Mouse (Mus musculus) CH12.LX (cell line): ENCODE measurements at regions not wholly inside any gene's neighbourhood (a gene's known extent, or its start where the extent isn't known, plus 50 kb on each side); places are given as distances from the start of the nearest gene placed in this dataset.

Source experiments
- DNase-seq: peaks from one replicate; pipeline ENCODE4 v3.0.0-alpha.2; 2013; ENCODE audit errors: extremely low read depth
- H3K27ac ChIP-seq: 2 replicates; pipeline ENCODE4 v1.5.1; 2012; ENCODE audit warnings: low read depth, mild to moderate bottlenecking, control low read depth, moderate library complexity; ENCODE audit not compliant: insufficient read depth
- H3K27me3 ChIP-seq: replicated peaks from 2 replicates; pipeline ENCODE3; 2012; ENCODE audit warnings: inconsistent platforms
- H3K36me3 ChIP-seq, 2 experiments: replicated peaks in 1 of 2; 2 replicates each; pipeline versions ENCODE3 to v1.6.1; 2012; ENCODE audit warnings: inconsistent platforms in 1 of 2, low read length in 1 of 2, mild to moderate bottlenecking in 1 of 2, mixed read lengths in 1 of 2, moderate library complexity in 1 of 2; ENCODE audit not compliant: control insufficient read depth in 1 of 2, insufficient read depth in 1 of 2
- H3K4me1 ChIP-seq, 2 experiments: 2 replicates each; pipeline ENCODE4 v1.6.1; 2012; ENCODE audit warnings: inconsistent platforms in 1 of 2, moderate library complexity in 1 of 2; ENCODE audit not compliant: insufficient read depth in 2 of 2, control insufficient read depth in 1 of 2
- H3K4me2 ChIP-seq: 2 replicates; pipeline ENCODE4 v1.6.1; 2012; ENCODE audit warnings: low read depth, mild to moderate bottlenecking, control low read depth; ENCODE audit not compliant: poor library complexity, insufficient read depth, severe bottlenecking
- H3K4me3 ChIP-seq, 3 experiments: fragments of 150-350 bp in 1 of 3; sonication (generic) in 1 of 3; replicated peaks in 1 of 3; 2 replicates each; pipeline versions ENCODE3 to v1.5.1; 2011 to 2012; ENCODE audit warnings: low read depth in 2 of 3, low read length in 2 of 3, mild to moderate bottlenecking in 2 of 3, moderate library complexity in 2 of 3, control low read depth in 1 of 3, improper control_type of control experiment in 1 of 3, inconsistent platforms in 1 of 3, mixed read lengths in 1 of 3; ENCODE audit not compliant: poor library complexity in 1 of 3
- H3K79me2 ChIP-seq: replicated peaks from 2 replicates; pipeline ENCODE4 v1.6.1; 2012; ENCODE audit warnings: mild to moderate bottlenecking, moderate library complexity; ENCODE audit not compliant: control insufficient read depth, poor library complexity, insufficient read depth, severe bottlenecking; ENCODE audit errors: extremely low read depth
- H3K9ac ChIP-seq: 2 replicates; pipeline ENCODE4 v1.6.1; 2012; ENCODE audit warnings: low read depth, mild to moderate bottlenecking, control low read depth, moderate library complexity; ENCODE audit not compliant: insufficient read depth
- H3K9me3 ChIP-seq: replicated peaks from 2 replicates; pipeline ENCODE3; 2012; ENCODE audit warnings: low read length, inconsistent platforms, mixed read lengths
- BHLHE40 ChIP-seq: IDR thresholded peaks from 2 replicates; pipeline ENCODE4 v1.6.1; 2011; ENCODE audit warnings: mild to moderate bottlenecking, low read depth, low read length, improper control_type of control experiment
- CHD1 ChIP-seq: IDR thresholded peaks from 2 replicates; pipeline ENCODE4 v1.6.1; 2012; ENCODE audit warnings: low read depth, low read length, improper control_type of control experiment, inconsistent platforms
- EP300 ChIP-seq: IDR thresholded peaks from 2 replicates; pipeline ENCODE4 v1.6.1; 2011; ENCODE audit warnings: low read length, improper control_type of control experiment
- ETS1 ChIP-seq: conservative IDR thresholded peaks from 2 replicates; pipeline ENCODE4 v1.6.1; 2012; ENCODE audit warnings: low read depth, mild to moderate bottlenecking, inconsistent platforms, low read length, improper control_type of control experiment, moderate library complexity
- HCFC1 ChIP-seq: IDR thresholded peaks from 2 replicates; pipeline ENCODE4 v1.6.1; 2012; ENCODE audit warnings: low read depth, mild to moderate bottlenecking, inconsistent platforms, low read length, improper control_type of control experiment
- IRF4 ChIP-seq: IDR thresholded peaks from 2 replicates; pipeline ENCODE4 v1.6.1; 2014; ENCODE audit warnings: low read depth, mild to moderate bottlenecking, inconsistent platforms, low read length, improper control_type of control experiment
- JUN ChIP-seq: IDR thresholded peaks from 2 replicates; pipeline ENCODE4 v1.6.1; 2011; ENCODE audit warnings: low read depth, mild to moderate bottlenecking, low read length, improper control_type of control experiment, moderate library complexity; ENCODE audit not compliant: insufficient read depth
- MAFK ChIP-seq: IDR thresholded peaks from 2 replicates; pipeline ENCODE4 v1.6.1; 2011; ENCODE audit warnings: low read length, improper control_type of control experiment; ENCODE audit not compliant: insufficient replicate concordance
- MAX ChIP-seq: IDR thresholded peaks from 2 replicates; pipeline ENCODE4 v1.6.1; 2011; ENCODE audit warnings: low read length, improper control_type of control experiment
- MAZ ChIP-seq: IDR thresholded peaks from 2 replicates; pipeline ENCODE4 v1.6.1; 2012; ENCODE audit warnings: low read depth, mild to moderate bottlenecking, inconsistent platforms, low read length, improper control_type of control experiment, moderate library complexity
- MYC ChIP-seq: IDR thresholded peaks from 2 replicates; pipeline ENCODE4 v1.6.1; 2011; ENCODE audit warnings: low read depth, mild to moderate bottlenecking, improper control_type of control experiment, low read length
- NELFE ChIP-seq: IDR thresholded peaks from 2 replicates; pipeline ENCODE4 v1.6.1; 2011; ENCODE audit warnings: low read depth, low read length, improper control_type of control experiment
- PAX5 ChIP-seq: IDR thresholded peaks from 2 replicates; pipeline ENCODE4 v1.6.1; 2012; ENCODE audit warnings: low read length, inconsistent platforms, mixed read lengths
- POLR2AphosphoS2 ChIP-seq: IDR thresholded peaks from 2 replicates; pipeline ENCODE4 v1.6.1; 2011; ENCODE audit warnings: low read depth, low read length, improper control_type of control experiment
- RCOR1 ChIP-seq: conservative IDR thresholded peaks from 2 replicates; pipeline ENCODE4 v1.6.1; 2012; ENCODE audit warnings: low read depth, mild to moderate bottlenecking, inconsistent platforms, low read length, improper control_type of control experiment
- SIN3A ChIP-seq: IDR thresholded peaks from 2 replicates; pipeline ENCODE4 v1.6.1; 2012; ENCODE audit warnings: low read length, improper control_type of control experiment, inconsistent platforms
- SMC3 ChIP-seq: IDR thresholded peaks from 2 replicates; pipeline ENCODE4 v1.6.1; 2011; ENCODE audit warnings: low read depth, low read length, improper control_type of control experiment
- UBTF ChIP-seq: IDR thresholded peaks from 2 replicates; pipeline ENCODE4 v1.6.1; 2012; ENCODE audit warnings: low read depth, mild to moderate bottlenecking, inconsistent platforms, low read length, improper control_type of control experiment, moderate library complexity
- ZC3H11A ChIP-seq: IDR thresholded peaks from 2 replicates; pipeline ENCODE4 v1.6.1; 2012; ENCODE audit warnings: low read depth, mild to moderate bottlenecking, inconsistent platforms, low read length, improper control_type of control experiment
- ZKSCAN1 ChIP-seq: IDR thresholded peaks from 2 replicates; pipeline ENCODE4 v1.6.1; 2012; ENCODE audit warnings: low read depth, inconsistent platforms, low read length, improper control_type of control experiment, borderline replicate concordance
- ZMIZ1 ChIP-seq: IDR thresholded peaks from 2 replicates; pipeline ENCODE4 v1.6.1; 2012; ENCODE audit warnings: low read depth, mild to moderate bottlenecking, inconsistent platforms, low read length, improper control_type of control experiment
- dilution Hi-C: fragments of 300-500 bp; cut with MboI; formaldehyde crosslinking; loops from 2 replicates; pipeline ENCODE4 v1.14.3; 2020; ENCODE audit warnings: low sequenced_read_pairs; ENCODE audit not compliant: extremely low pct_unique_long_range_greater_than_20kb, extremely low pct_ligation_motif_present
- in situ Hi-C: fragments of 300-500 bp; cut with MboI; formaldehyde crosslinking; loops from 3 replicates; pipeline ENCODE4 v1.14.3; 2019; ENCODE audit warnings: low sequenced_read_pairs, low pct_ligation_motif_present, low pct_unique_long_range_greater_than_20kb, mixed read lengths

- in situ Hi-C loops (no loop called here), dilution Hi-C loops (no loop called here)
- TF ChIP-seq ZMIZ1, result no peak
- no peak for TF ChIP-seq POLR2AphosphoS2
- no peak for TF ChIP-seq SMC3
- TF ChIP-seq ZC3H11A, result no peak
- TF ChIP-seq MAX, result no peak
- no peak for TF ChIP-seq MYC
- TF ChIP-seq JUN, result no peak
- no peak for TF ChIP-seq ETS1
- TF ChIP-seq IRF4, result no peak
- no peak for TF ChIP-seq BHLHE40
- TF ChIP-seq MAFK, result no peak
- no peak for TF ChIP-seq RCOR1
- TF ChIP-seq UBTF, result no peak
- TF ChIP-seq HCFC1, result no peak
- no peak for TF ChIP-seq ZKSCAN1
- no peaks in the 10 kb centered on the region for H3K79me2 ChIP-seq
- no peak overlapping the region for H3K9ac ChIP-seq
- no peak overlapping the region for H3K27ac ChIP-seq
- no peaks in the 10 kb centered on the region for H3K36me3 ChIP-seq
- H3K4me3 ChIP-seq, result no peak overlapping the region
- no peaks in the 10 kb centered on the region for H3K27me3 ChIP-seq
- DNase-seq, result no peak
- H3K4me1 ChIP-seq, result no peaks in the 10 kb centered on the region
- no peak overlapping the region for H3K4me2 ChIP-seq
- H3K9me3 ChIP-seq, result no peaks in the 10 kb centered on the region
These were observed 1243.9 kb upstream of the Nova1 start for GRCm38 (mm10) chr12:48062620-48062942.

DNA sequence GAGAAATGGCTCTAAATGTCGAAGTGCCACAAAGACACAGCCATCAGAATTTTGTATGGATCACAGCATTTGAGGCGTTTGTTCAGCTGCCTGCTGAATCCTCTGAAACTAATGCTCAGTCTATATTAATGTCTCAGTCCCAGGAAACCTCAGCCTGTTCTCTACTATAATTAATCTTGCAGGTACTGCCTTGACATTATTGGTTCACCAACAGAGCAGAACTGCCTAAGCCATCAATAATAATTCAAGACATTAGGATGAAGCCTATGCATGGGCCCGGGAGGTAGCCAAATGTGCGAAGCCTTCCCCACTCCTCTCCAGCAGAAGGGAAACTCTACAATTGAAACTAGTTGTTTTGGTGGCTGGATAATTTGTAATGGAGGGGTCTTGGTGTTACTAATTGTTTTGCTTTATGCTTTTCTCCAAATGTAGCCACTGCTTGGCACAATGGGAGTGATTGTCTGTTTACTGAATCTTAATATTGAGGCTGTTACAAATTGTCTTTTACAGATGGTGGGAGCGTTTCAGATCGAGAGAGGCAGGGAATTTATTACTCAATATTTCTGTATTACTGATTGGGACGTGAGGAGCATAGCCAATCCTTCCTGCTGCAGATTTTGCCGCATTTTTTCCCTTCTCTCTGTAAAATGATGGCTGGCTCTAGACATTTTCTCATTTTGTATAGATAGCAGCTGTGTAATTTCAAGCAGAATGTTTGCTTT, 1243.3 kb upstream of the Nova1 start:
- H3K27me3 ChIP-seq, result no peaks in the 10 kb centered on the region
- no peak overlapping the region for H3K9ac ChIP-seq
- no peak overlapping the region for H3K4me3 ChIP-seq
- no peaks in the 10 kb centered on the region for H3K79me2 ChIP-seq
- TF ChIP-seq RCOR1 (no peak), MAZ (no peak), ZMIZ1 (no peak), NELFE (no peak), MYC (no peak), SIN3A (no peak), PAX5 (no peak), EP300 (no peak), CHD1 (no peak)
- no peaks in the 10 kb centered on the region for H3K36me3 ChIP-seq
- in situ Hi-C loops (no loop called here), dilution Hi-C loops (no loop called here)
- no peaks in the 10 kb centered on the region for H3K4me1 ChIP-seq
- H3K4me2 ChIP-seq, result no peak overlapping the region
- DNase-seq, result no peak
- H3K9me3 ChIP-seq, result no peaks in the 10 kb centered on the region
- H3K27ac ChIP-seq, result no peak overlapping the region
